ENCODE assay signal across 7 mouse cellular contexts in the genomic region with DNA sequence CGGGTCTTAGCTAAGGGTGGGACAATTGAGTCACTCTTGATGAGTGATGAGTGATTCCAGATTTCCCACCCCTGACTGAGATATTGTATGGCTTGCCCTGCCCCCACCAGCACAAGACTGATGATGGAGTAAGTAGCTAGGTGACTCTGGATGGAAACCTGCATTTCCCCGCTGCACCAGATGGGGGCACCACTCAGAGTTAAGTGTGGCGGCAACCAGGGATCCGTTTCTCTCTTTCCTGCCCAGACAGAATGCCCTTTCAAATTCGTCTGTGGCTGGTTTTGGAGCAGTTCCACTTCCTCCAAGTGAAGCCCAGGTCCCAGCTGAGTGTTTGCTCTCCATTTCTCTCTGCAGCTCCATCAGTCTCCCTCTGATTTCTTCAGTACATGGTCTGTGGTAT. TPM values are rescaled to one million over a fixed set of nuclear protein-coding genes. Genes with fewer than 3 reads are reported as not detected.
DNase-seq lines count a peak whose midpoint lies in the region; TF ChIP-seq lines count a peak whose summit lies in the region.

No protein-coding gene starts in this region.

- no peak for TF ChIP-seq POLR2A in bone marrow, adult 2 months (IDR thresholded peaks at IDR 0.05; ENCODE audit: borderline replicate concordance, control insufficient read depth, low read depth, low read length)
- no peak for TF ChIP-seq POLR2A in testis, adult 2 months (IDR thresholded peaks at IDR 0.05; ENCODE audit: control insufficient read depth, low read depth, low read length)

- WGBS in bone marrow, adult 2 months = 2% methylated on average over 5 of the region's 5 CpGs

- peak; percentile 25 for DNase-seq in 3T3-L1 (ENCODE audit: low read depth, low spot score)
- peak; percentile 59 for DNase-seq in CD4-positive helper T cell, adult 2 months (ENCODE audit: low read depth, low spot score)
- peak; percentile 42 to 72 for DNase-seq in heart, adult 9 months (ENCODE audit: low spot score in 2 of 2)
- DNase-seq in layer of hippocampus, postnatal 10 days (ENCODE audit: low spot score in 2 of 2) = peak; percentile 67 to 68
- DNase-seq in mesoderm, embryonic 11.5 days (ENCODE audit: low read depth, low spot score) = peak; percentile 58

- peak; percentile 82 for TF ChIP-seq CTCF in bone marrow, adult 2 months (IDR thresholded peaks at IDR 0.05; ENCODE audit: control insufficient read depth, insufficient read depth, low read length)
- peak; percentile 66; the same call in 1 of the 2 replicates for TF ChIP-seq CTCF in testis, adult 2 months (IDR thresholded peaks at IDR 0.05; ENCODE audit: control insufficient read depth, insufficient read depth, insufficient replicate concordance, low read depth, low read length)

- H3K36me3 ChIP-seq in testis, adult 2 months (ENCODE audit: control insufficient read depth, insufficient read depth, low read length) = no peaks in the 10 kb centered on the region

- peak overlapping the region; percentile 57; the same call in 1 of the 2 replicates for H3K27ac ChIP-seq in bone marrow, adult 2 months (ENCODE audit: control insufficient read depth, insufficient read depth, low read depth, low read length, poor library complexity)
- H3K27ac ChIP-seq in testis, adult 2 months (ENCODE audit: control insufficient read depth, insufficient read depth, low read depth, low read length) = no peak overlapping the region

- peaks cover 1% of the 10 kb centered on the region; the same call in 1 of the 2 replicates for H3K4me1 ChIP-seq in bone marrow, adult 2 months (ENCODE audit: control insufficient read depth, insufficient read depth, low read length)
- H3K4me1 ChIP-seq in testis, adult 2 months (ENCODE audit: control insufficient read depth, insufficient read depth, low read length) = peaks cover 2% of the 10 kb centered on the region

- H3K27me3 ChIP-seq in testis, adult 2 months (ENCODE audit: control insufficient read depth, insufficient read depth, low read length) = no peaks in the 10 kb centered on the region

- peak overlapping the region; percentile 35 for H3K4me3 ChIP-seq in bone marrow, adult 2 months (replicated peaks; ENCODE audit: control insufficient read depth, low read depth, low read length)
- H3K4me3 ChIP-seq in testis, adult 2 months (ENCODE audit: control insufficient read depth, low read depth, low read length) = no peak overlapping the region

RNA-seq across cellular contexts. Expression of a gene that starts 8.5 kb away (rescaled TPM):
- 67.9 and 68.4 TPM in 2 replicates for polyA plus RNA-seq in bone marrow, adult 2 months (2011; ENCODE audit: insufficient read depth, insufficient read length, low replicate concordance, missing spikeins)
- total RNA-seq in layer of hippocampus, postnatal 10 days (2021) = 1 to 10 TPM; 2.0 to 2.6 TPM
- 0.90 and 1.3 TPM in 2 replicates for polyA plus RNA-seq in testis, adult 2 months (2012; rRNA removed)

RNA-seq across cellular contexts. Expression of a gene that starts 40.8 kb away (rescaled TPM):
- polyA plus RNA-seq in bone marrow, adult 2 months (2011; ENCODE audit: insufficient read depth, insufficient read length, low replicate concordance, missing spikeins) = 212 and 213 TPM in 2 replicates
- under 1 TPM; 0.42 to 0.57 TPM for total RNA-seq in layer of hippocampus, postnatal 10 days (2021)
- polyA plus RNA-seq in testis, adult 2 months (2012; rRNA removed) = 336 and 353 TPM in 2 replicates

RNA-seq across cellular contexts. Expression of a gene that starts 47.8 kb away (rescaled TPM):
- 7.8 and 8.1 TPM in 2 replicates for polyA plus RNA-seq in bone marrow, adult 2 months (2011; ENCODE audit: insufficient read depth, insufficient read length, low replicate concordance, missing spikeins)
- total RNA-seq in layer of hippocampus, postnatal 10 days (2021) = 1 to 10 TPM; 1.2 to 1.6 TPM
- polyA plus RNA-seq in testis, adult 2 months (2012; rRNA removed) = 8.5 and 10.2 TPM in 2 replicates

Comparison
In these comparisons a context has a peak if more than half of its experiments do, and no peak if none do; other contexts are left out.
1. RNA of a gene that starts 8.5 kb away (polyA plus RNA-seq): 67.9 to 68.4 TPM in bone marrow, adult 2 months; 0.90 to 1.3 TPM in testis, adult 2 months; every median in the first group is over 10 times any median in the second.
2. Peak in every context shown above with its lines, with median percentiles within 50 percentile points of each other: DNase-seq.